Mouse (Mus musculus) testis, adult 2 months (tissue): ENCODE results near the gene Sgms2.

Experiments
- CTCF ChIP-seq: fragments of 200-500 bp; IDR thresholded peaks from 2 replicates; pipeline ENCODE4 v1.5.1; 2012; ENCODE audit warnings: low read depth, mild to moderate bottlenecking, inconsistent platforms, low read length, moderate library complexity; ENCODE audit not compliant: control insufficient read depth, insufficient read depth, insufficient replicate concordance
- POLR2A ChIP-seq: fragments of 200-500 bp; IDR thresholded peaks from 2 replicates; pipeline ENCODE4 v1.6.1; 2012; ENCODE audit warnings: low read depth, mild to moderate bottlenecking, inconsistent platforms, low read length, moderate library complexity; ENCODE audit not compliant: control insufficient read depth

- TF ChIP-seq POLR2A, result no peak
- TF ChIP-seq CTCF, result no peak
These were observed 16.8 kb upstream of the Sgms2 start for GRCm38 (mm10) chr3:131508024-131508423.
